Mouse (Mus musculus) heart, postnatal 0 days (tissue): ENCODE data around the gene D430019H16Rik.

Experiments
- CTCF ChIP-seq: IDR thresholded peaks from 2 replicates; pipeline ENCODE4 v1.5.1; 2016; ENCODE audit warnings: antibody characterized with exemption, control low read depth, low read depth
- EP300 ChIP-seq: IDR thresholded peaks from 2 replicates; pipeline ENCODE4 v1.6.1; 2016; ENCODE audit warnings: antibody characterized with exemption, low read depth

DNA sequence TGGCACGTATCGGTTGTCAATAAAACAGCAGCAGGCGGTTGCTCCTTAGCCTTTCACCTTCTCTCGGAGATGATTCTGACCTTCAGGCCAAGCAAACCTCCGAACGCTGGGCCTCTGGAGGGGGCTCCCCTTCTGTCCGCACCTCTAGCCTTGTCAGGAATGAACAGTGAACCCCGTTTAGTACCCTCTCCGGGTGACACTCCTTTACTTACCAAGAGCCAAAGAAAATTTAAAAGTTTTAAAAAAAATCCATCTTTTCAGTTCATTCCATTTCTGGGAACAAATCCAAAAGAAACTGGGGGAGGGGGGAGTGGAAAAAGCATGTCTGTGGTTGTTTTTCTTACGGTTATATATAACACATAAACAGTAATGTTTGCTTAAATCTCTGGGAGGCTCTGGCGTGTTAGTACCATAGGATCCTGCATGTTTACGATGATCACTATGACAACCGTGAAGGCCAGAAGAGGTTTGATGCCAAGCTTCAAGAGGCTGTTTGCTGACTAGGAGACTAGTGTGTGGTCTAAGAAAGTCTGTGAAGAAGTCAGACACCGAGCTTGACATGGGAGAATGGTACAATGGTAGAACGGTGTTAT lies 67.6 kb downstream of the D430019H16Rik start:
- no peak for TF ChIP-seq CTCF
- TF ChIP-seq EP300, result no peak
